21 mouse cellular contexts compared by ENCODE assay signal in genomic region chr13:120320721-120321120, GRCm38 (mm10). TPM values are rescaled to one million over a fixed set of nuclear protein-coding genes. Genes with fewer than 3 reads are reported as not detected.
DNase-seq lines count a peak whose midpoint lies in the region; ATAC-seq and TF ChIP-seq lines count a peak whose summit lies in the region.
"Had no signal": no experiment of that assay in that cellular context is flagged by ENCODE, and none has a peak within 500 bp of the region (broad histone marks: within the 10 kb centered on the region; RNA-seq: fewer than 3 reads in every experiment).

No protein-coding gene starts in this region.

- no peaks in the 10 kb centered on the region for H3K36me3 ChIP-seq in intestine, postnatal 0 days (ENCODE audit: control insufficient read depth, insufficient read depth)
- H3K36me3 ChIP-seq in intestine, embryonic 15.5 days: no peaks in the 10 kb centered on the region
- H3K36me3 ChIP-seq: embryonic facial prominence, embryonic 15.5 days; forebrain, embryonic 15.5 days; hindbrain, embryonic 15.5 days; neural tube, embryonic 13.5 days had no signal

- intact Hi-C loops in heart, postnatal 25 days (cut with DNase I): no loop called here

- peak; percentile 12 for DNase-seq in A20 (ENCODE audit: low read depth, low spot score)
- DNase-seq in MN1 (ENCODE audit: low spot score): peak; percentile 10
- no peak for DNase-seq in heart, postnatal 25 days (ENCODE audit: low spot score)
- DNase-seq in urinary bladder, postnatal 14 days (ENCODE audit: low spot score): no peak
- DNase-seq: adrenal gland, postnatal 25 days; cerebellum, postnatal 14 days; gastrocnemius, postnatal 36 days; kidney, adult 8-10 months; lung, postnatal 36 days; right cerebral cortex, adult 18-20 months had no signal

- no peak overlapping the region for H3K4me3 ChIP-seq in intestine, postnatal 0 days (ENCODE audit: low read depth, low read length)
- H3K4me3 ChIP-seq in intestine, embryonic 15.5 days (replicated peaks): no peak overlapping the region
- H3K4me3 ChIP-seq: embryonic facial prominence, embryonic 15.5 days; forebrain, embryonic 15.5 days; hindbrain, embryonic 15.5 days; layer of hippocampus, adult 2 months; neural tube, embryonic 13.5 days had no signal

- ATAC-seq in intestine, postnatal 0 days: peak; percentile 54; the same call in 1 of the 2 replicates
- ATAC-seq in intestine, embryonic 15.5 days: no peak
- peak; percentile 26 for ATAC-seq in megakaryocyte progenitor cell, adult 5-6 weeks (replicated peaks; ENCODE audit: poor library complexity)
- ATAC-seq: forebrain, embryonic 15.5 days; midbrain, embryonic 16.5 days had no signal

- no peaks in the 10 kb centered on the region for H3K9me3 ChIP-seq in intestine, postnatal 0 days (ENCODE audit: control insufficient read depth)
- no peaks in the 10 kb centered on the region for H3K9me3 ChIP-seq in intestine, embryonic 15.5 days
- H3K9me3 ChIP-seq: embryonic facial prominence, embryonic 15.5 days; hindbrain, embryonic 15.5 days; neural tube, embryonic 13.5 days had no signal

- no peaks in the 10 kb centered on the region for H3K27me3 ChIP-seq in intestine, postnatal 0 days (replicated peaks; ENCODE audit: control insufficient read depth, insufficient read depth, low read length)
- H3K27me3 ChIP-seq in intestine, embryonic 15.5 days (replicated peaks): no peaks in the 10 kb centered on the region
- H3K27me3 ChIP-seq: embryonic facial prominence, embryonic 15.5 days; forebrain, embryonic 15.5 days; hindbrain, embryonic 15.5 days; neural tube, embryonic 13.5 days had no signal

- H3K9ac ChIP-seq in intestine, postnatal 0 days (ENCODE audit: low read depth, low read length): no peak overlapping the region
- H3K9ac ChIP-seq in intestine, embryonic 15.5 days: no peak overlapping the region
- H3K9ac ChIP-seq: embryonic facial prominence, embryonic 15.5 days; forebrain, embryonic 15.5 days; hindbrain, embryonic 15.5 days; neural tube, embryonic 13.5 days had no signal

- TF ChIP-seq CTCF in intestine, postnatal 0 days (IDR thresholded peaks at IDR 0.05; ENCODE audit: low read depth): no peak

- no peaks in the 10 kb centered on the region for H3K4me1 ChIP-seq in intestine, postnatal 0 days (replicated peaks; ENCODE audit: control insufficient read depth, insufficient read depth, low read length)
- H3K4me1 ChIP-seq in intestine, embryonic 15.5 days (replicated peaks): no peaks in the 10 kb centered on the region
- H3K4me1 ChIP-seq: embryonic facial prominence, embryonic 15.5 days; forebrain, embryonic 15.5 days; hindbrain, embryonic 15.5 days; neural tube, embryonic 13.5 days had no signal

- 93% methylated on average over 1 of the region's 1 CpGs for WGBS in intestine, postnatal 0 days
- 83% methylated on average over 1 of the region's 1 CpGs for WGBS in intestine, embryonic 15.5 days

- no peak overlapping the region for H3K27ac ChIP-seq in intestine, postnatal 0 days (ENCODE audit: low read depth, low read length)
- no peak overlapping the region for H3K27ac ChIP-seq in intestine, embryonic 15.5 days
- H3K27ac ChIP-seq: embryonic facial prominence, embryonic 15.5 days; forebrain, embryonic 15.5 days; hindbrain, embryonic 15.5 days; layer of hippocampus, adult 2 months; neural tube, embryonic 13.5 days had no signal

- H3K4me2 ChIP-seq in intestine, postnatal 0 days (replicated peaks; ENCODE audit: low read depth): no peak overlapping the region
- H3K4me2 ChIP-seq in intestine, embryonic 15.5 days (replicated peaks): no peak overlapping the region
- H3K4me2 ChIP-seq: embryonic facial prominence, embryonic 15.5 days; forebrain, embryonic 15.5 days; hindbrain, embryonic 15.5 days; neural tube, embryonic 13.5 days had no signal

RNA-seq across cellular contexts. Expression of gene Tcstv3, which starts 4.0 kb away (rescaled TPM):
- not detected in 2 replicates for polyA plus RNA-seq in intestine, postnatal 0 days (2015; fragmentation: Nextera tagmentation; extraction: Ambion mirVana)
- polyA plus RNA-seq in intestine, embryonic 15.5 days (2015; fragmentation: Nextera tagmentation; extraction: Ambion mirVana): not detected in 2 replicates
- not detected in 2 replicates for total RNA-seq in megakaryocyte progenitor cell, adult 5-6 weeks (2015)
- not detected in 2 replicates for total RNA-seq in megakaryocyte progenitor cell, adult 5-6 weeks (2017)
- total RNA-seq in heart, postnatal 25 days (2021): not detected
- total RNA-seq: adrenal gland, postnatal 25 days; gastrocnemius, postnatal 36 days; layer of hippocampus, adult 2 months; liver, adult 2 months had no signal
- polyA plus RNA-seq: embryonic facial prominence, embryonic 15.5 days; forebrain, embryonic 15.5 days; heart, embryonic 14.5 days; hindbrain, embryonic 15.5 days; liver, adult 2 months; midbrain, embryonic 16.5 days; neural tube, embryonic 13.5 days had no signal

RNA-seq across cellular contexts. Expression of gene BC147527, which starts 20.5 kb away (rescaled TPM):
- polyA plus RNA-seq in intestine, postnatal 0 days (2015; fragmentation: Nextera tagmentation; extraction: Ambion mirVana): 0.33 and 0.35 TPM in 2 replicates
- polyA plus RNA-seq in intestine, embryonic 15.5 days (2015; fragmentation: Nextera tagmentation; extraction: Ambion mirVana): 0.37 and 0.55 TPM in 2 replicates
- total RNA-seq in megakaryocyte progenitor cell, adult 5-6 weeks (2015): 8.0 and 14.7 TPM in 2 replicates
- 22.3 and 23.6 TPM in 2 replicates for total RNA-seq in megakaryocyte progenitor cell, adult 5-6 weeks (2017)
- not detected for total RNA-seq in heart, postnatal 25 days (2021)
- total RNA-seq: adrenal gland, postnatal 25 days; gastrocnemius, postnatal 36 days; layer of hippocampus, adult 2 months had no signal
- polyA plus RNA-seq: forebrain, embryonic 15.5 days; hindbrain, embryonic 15.5 days; liver, adult 2 months; midbrain, embryonic 16.5 days had no signal

RNA-seq across cellular contexts. Expression of gene AF067061, which starts 57.8 kb away (rescaled TPM):
- not detected in 2 replicates for polyA plus RNA-seq in intestine, postnatal 0 days (2015; fragmentation: Nextera tagmentation; extraction: Ambion mirVana)
- not detected in 2 replicates for polyA plus RNA-seq in intestine, embryonic 15.5 days (2015; fragmentation: Nextera tagmentation; extraction: Ambion mirVana)
- not detected in 2 replicates for total RNA-seq in megakaryocyte progenitor cell, adult 5-6 weeks (2015)
- total RNA-seq in megakaryocyte progenitor cell, adult 5-6 weeks (2017): not detected in 2 replicates
- total RNA-seq in heart, postnatal 25 days (2021): not detected
- total RNA-seq: adrenal gland, postnatal 25 days; gastrocnemius, postnatal 36 days; layer of hippocampus, adult 2 months; liver, adult 2 months had no signal
- polyA plus RNA-seq: embryonic facial prominence, embryonic 15.5 days; forebrain, embryonic 15.5 days; heart, embryonic 14.5 days; hindbrain, embryonic 15.5 days; liver, adult 2 months; midbrain, embryonic 16.5 days; neural tube, embryonic 13.5 days had no signal

Comparison
In these comparisons a context has a peak if more than half of its experiments do, and no peak if none do; other contexts are left out.
1. DNase-seq: peak in A20 (single experiment) and MN1 (single experiment); none in heart, postnatal 25 days (single experiment) and urinary bladder, postnatal 14 days (single experiment).
2. RNA of gene BC147527, which starts 20.5 kb away (total RNA-seq): 8.0 to 23.6 TPM in megakaryocyte progenitor cell, adult 5-6 weeks; not detected in heart, postnatal 25 days; every median in the first group is over 4 times any median in the second.